In genomic region chr4:120913861-120914260, GRCm38 (mm10) we compare ENCODE assay signal across 23 mouse cellular contexts. TPM values are rescaled to one million over a fixed set of nuclear protein-coding genes. Genes with fewer than 3 reads are reported as not detected.
A peak's percentile ranks its signal among the peaks of the same experiment; 100 is the strongest.
DNase-seq lines count a peak whose midpoint lies in the region; ATAC-seq and TF ChIP-seq lines count a peak whose summit lies in the region.
"Had no signal": no experiment of that assay in that cellular context is flagged by ENCODE, and none has a peak within 500 bp of the region (broad histone marks: within the 10 kb centered on the region; RNA-seq: fewer than 3 reads in every experiment).

No protein-coding gene starts in this region.

- peaks cover 0 to 13% of the 10 kb centered on the region in 2 experiments; a peak in 2 of 4 replicates for H3K36me3 ChIP-seq in MEL (ENCODE audit: control insufficient read depth in 1 of 2, insufficient read depth in 2 of 2, low read length in 2 of 2)
- no peaks in the 10 kb centered on the region for H3K36me3 ChIP-seq in heart, adult 2 months (ENCODE audit: control insufficient read depth, insufficient read depth, low read length)
- no peaks in the 10 kb centered on the region for H3K36me3 ChIP-seq in hindbrain, embryonic 10.5 days
- H3K36me3 ChIP-seq: embryonic facial prominence, embryonic 12.5 days; forebrain, embryonic 15.5 days; heart, embryonic 15.5 days; hindbrain, embryonic 12.5 days had no signal

- intact Hi-C loops in gastrocnemius, adult 2 months (cut with DNase I) = no loop called here
- intact Hi-C loops in heart, adult 2 months (cut with DNase I) = no loop called here

- DNase-seq in 416B (ENCODE audit: low read depth) (peak; percentile 64), A20 (ENCODE audit: low read depth, low spot score) (peak; percentile 49), MEL (ENCODE audit: low read depth, low spot score) (peak; percentile 77)
- no peak for DNase-seq in gastrocnemius, adult 2 months
- DNase-seq in natural killer cell, adult 2 months (ENCODE audit: low spot score in 2 of 2) = no peak
- no peak for DNase-seq in heart, adult 2 months
- no peak for DNase-seq in hindbrain, embryonic 10.5 days (ENCODE audit: low spot score)
- DNase-seq: adrenal gland, postnatal 25 days; cerebellum, adult 18-20 months; cerebellum, adult 9-11 months; gastrocnemius, postnatal 25 days; heart, adult 18-20 months; heart, postnatal 14 days had no signal

- ATAC-seq in megakaryocyte, adult 5-6 weeks (ENCODE audit: poor library complexity, severe bottlenecking) = peak; percentile 56
- ATAC-seq: activated CD4-positive, CD25-positive, alpha-beta regulatory T cell, adult 4 months; forebrain, embryonic 15.5 days; hindbrain, embryonic 16.5 days; inflammation-experienced regulatory T-cells, adult 6 months; intestine, postnatal 0 days; Patski had no signal

- no peak for TF ChIP-seq RAD21 in MEL (IDR thresholded peaks at IDR 0.05; ENCODE audit: low read depth, low read length)

- H3K4me3 ChIP-seq in MEL (ENCODE audit: control insufficient read depth in 1 of 2, insufficient read depth in 1 of 2, low read depth in 2 of 2, low read length in 2 of 2) = peak overlapping the region; percentile 20; a peak in 3 of 4 replicates
- H3K4me3 ChIP-seq in gastrocnemius, adult 2 months = no peak overlapping the region
- no peak overlapping the region for H3K4me3 ChIP-seq in heart, adult 2 months
- H3K4me3 ChIP-seq in hindbrain, embryonic 10.5 days = no peak overlapping the region
- H3K4me3 ChIP-seq: embryonic facial prominence, embryonic 12.5 days; forebrain, embryonic 15.5 days; heart, embryonic 15.5 days; hindbrain, embryonic 12.5 days had no signal

- no peaks in the 10 kb centered on the region for H3K27me3 ChIP-seq in MEL (ENCODE audit: control insufficient read depth in 1 of 2, insufficient read depth in 2 of 2, low read length in 2 of 2)
- H3K27me3 ChIP-seq in heart, adult 2 months (ENCODE audit: control insufficient read depth, insufficient read depth, low read length) = no peaks in the 10 kb centered on the region
- no peaks in the 10 kb centered on the region for H3K27me3 ChIP-seq in hindbrain, embryonic 10.5 days (ENCODE audit: insufficient read depth, poor library complexity, severe bottlenecking)
- H3K27me3 ChIP-seq: embryonic facial prominence, embryonic 12.5 days; forebrain, embryonic 15.5 days; hindbrain, embryonic 12.5 days; Patski had no signal

- TF ChIP-seq POLR2A in MEL (IDR thresholded peaks at IDR 0.05; ENCODE audit: control insufficient read depth in 1 of 2, insufficient read depth in 1 of 2, low read depth in 1 of 2, low read length in 2 of 2, poor library complexity in 1 of 2) = 0 out of 4 replicates have a peak, but pooled peaks of 1 of the 2 experiments have one; percentile 30
- TF ChIP-seq POLR2A in heart, adult 2 months (IDR thresholded peaks at IDR 0.05; ENCODE audit: insufficient read depth, low read depth, low read length) = no peak

- H3K79me2 ChIP-seq in MEL (ENCODE audit: control insufficient read depth, insufficient read depth, low read length, poor library complexity) = no peaks in the 10 kb centered on the region
- H3K79me2 ChIP-seq in heart, adult 2 months (replicated peaks; ENCODE audit: control insufficient read depth, insufficient read depth, low read length) = no peaks in the 10 kb centered on the region

- peak overlapping the region; percentile 55 for H3K27ac ChIP-seq in MEL (ENCODE audit: control insufficient read depth, low read depth, low read length)
- H3K27ac ChIP-seq in gastrocnemius, adult 2 months = no peak overlapping the region
- H3K27ac ChIP-seq in heart, adult 2 months = no peak overlapping the region
- H3K27ac ChIP-seq in hindbrain, embryonic 10.5 days = no peak overlapping the region
- H3K27ac ChIP-seq: embryonic facial prominence, embryonic 12.5 days; forebrain, embryonic 15.5 days; heart, embryonic 15.5 days; hindbrain, embryonic 12.5 days had no signal

- peaks cover 0 to 11% of the 10 kb centered on the region in 2 experiments; a peak in 3 of 4 replicates for H3K4me1 ChIP-seq in MEL (ENCODE audit: control insufficient read depth in 1 of 2, insufficient read depth in 2 of 2, low read length in 2 of 2)
- no peaks in the 10 kb centered on the region; the same call in 1 of the 2 replicates for H3K4me1 ChIP-seq in heart, adult 2 months (ENCODE audit: control insufficient read depth, insufficient read depth, low read length)
- no peaks in the 10 kb centered on the region for H3K4me1 ChIP-seq in hindbrain, embryonic 10.5 days (replicated peaks)
- H3K4me1 ChIP-seq: embryonic facial prominence, embryonic 12.5 days; forebrain, embryonic 15.5 days; heart, embryonic 15.5 days; hindbrain, embryonic 12.5 days had no signal

- WGBS in heart, adult 2 months = 16% methylated on average over 1 of the region's 1 CpGs
- 87% methylated on average over 1 of the region's 1 CpGs for WGBS in hindbrain, embryonic 10.5 days

- H3K9ac ChIP-seq in MEL (ENCODE audit: control insufficient read depth, low read depth, low read length, poor library complexity, severe bottlenecking) = peak overlapping the region; percentile 43
- H3K9ac ChIP-seq in heart, adult 2 months (ENCODE audit: low read depth, low read length) = no peak overlapping the region
- H3K9ac ChIP-seq: embryonic facial prominence, embryonic 12.5 days; forebrain, embryonic 15.5 days; heart, embryonic 15.5 days; hindbrain, embryonic 12.5 days had no signal

- TF ChIP-seq EP300 in MEL (IDR thresholded peaks at IDR 0.05; ENCODE audit: low read depth in 1 of 2, low read length in 2 of 2) = peak; percentile 18 to 40; a peak in 2 of 4 replicates
- no peak for TF ChIP-seq EP300 in heart, adult 2 months (IDR thresholded peaks at IDR 0.05; ENCODE audit: insufficient read depth, low read depth, low read length)

- TF ChIP-seq CTCF in MEL (IDR thresholded peaks at IDR 0.05 in 2 of 3, conservative IDR thresholded peaks at IDR 0.05 in 1 of 3; ENCODE audit: control insufficient read depth in 1 of 3, insufficient read depth in 1 of 3, low read depth in 2 of 3, low read length in 3 of 3, poor library complexity in 1 of 3, severe bottlenecking in 1 of 3) = no peak
- TF ChIP-seq CTCF in gastrocnemius, adult 2 months (IDR thresholded peaks at IDR 0.05) = no peak
- no peak for TF ChIP-seq CTCF in heart, adult 2 months (IDR thresholded peaks at IDR 0.05)

- H3K9me3 ChIP-seq in MEL (replicated peaks; ENCODE audit: insufficient read depth, low read length) = no peaks in the 10 kb centered on the region
- H3K9me3 ChIP-seq in hindbrain, embryonic 10.5 days = no peaks in the 10 kb centered on the region
- H3K9me3 ChIP-seq: embryonic facial prominence, embryonic 12.5 days; forebrain, embryonic 15.5 days; heart, embryonic 15.5 days; hindbrain, embryonic 12.5 days had no signal

TF ChIP-seq in MEL, 35 proteins besides CTCF, POLR2A, EP300 and RAD21 (continues in another document):
- TF ChIP-seq UBTF (IDR thresholded peaks at IDR 0.05; ENCODE audit: borderline replicate concordance, insufficient read depth, low read depth, low read length) (no peak), MAFK (IDR thresholded peaks at IDR 0.05; ENCODE audit: borderline replicate concordance, low read depth, low read length) (no peak), POLR2AphosphoS2 (IDR thresholded peaks at IDR 0.05; ENCODE audit: low read length) (no peak), USF2 (IDR thresholded peaks at IDR 0.05; ENCODE audit: borderline replicate concordance in 1 of 2, insufficient read depth in 1 of 2, low read depth in 1 of 2, low read length in 2 of 2) (no peak), NRF1 (IDR thresholded peaks at IDR 0.05; ENCODE audit: insufficient read depth, low read depth, low read length, poor library complexity, severe bottlenecking) (no peak), MAZ (IDR thresholded peaks at IDR 0.05; ENCODE audit: low read depth, low read length) (no peak), TBP (IDR thresholded peaks at IDR 0.05; ENCODE audit: low read depth, low read length) (0 out of 2 replicates have a peak, but pooled peaks have one; percentile 47), GATA1 (IDR thresholded peaks at IDR 0.05; ENCODE audit: low read depth, low read length) (peak; percentile 75), ZKSCAN1 (IDR thresholded peaks at IDR 0.05; ENCODE audit: low read depth, low read length) (peak; percentile 86), ETS1 (IDR thresholded peaks at IDR 0.05; ENCODE audit: low read depth, low read length) (no peak), SIN3A (IDR thresholded peaks at IDR 0.05; ENCODE audit: low read length) (no peak), JUND (IDR thresholded peaks at IDR 0.05; ENCODE audit: low read depth, low read length) (no peak), MXI1 (IDR thresholded peaks at IDR 0.05; ENCODE audit: low read depth, low read length) (no peak)

RNA-seq across cellular contexts. Expression of gene Exo5, which starts 11.0 kb away (rescaled TPM):
- 17.8 and 18.1 TPM in 2 replicates for total RNA-seq in MEL (2012; rRNA removed)
- polyA plus RNA-seq in MEL (2012; ENCODE audit: insufficient read depth in 1 of 2, insufficient read length in 2 of 2, low read depth in 1 of 2, low replicate concordance in 2 of 2, missing spikeins in 1 of 2) = 10 to 100 TPM in 1 of 2 experiments, not detected in 1; 20.6 TPM
- 8.4 and 13.8 TPM in 2 replicates for total RNA-seq in megakaryocyte, adult 5-6 weeks (2015)
- 13.4 and 20.3 TPM in 2 replicates for total RNA-seq in megakaryocyte, adult 5-6 weeks (2017)
- total RNA-seq in gastrocnemius, adult 2 months (2021) = under 1 TPM; 0.74 to 0.78 TPM
- 1 to 10 TPM; 1.8 to 3.0 TPM for total RNA-seq in heart, adult 2 months (2021)
- polyA plus RNA-seq in heart, adult 2 months (2012; rRNA removed) = 1.6 and 2.3 TPM in 2 replicates
- polyA plus RNA-seq in hindbrain, embryonic 10.5 days (2016; fragmentation: Nextera tagmentation; extraction: Ambion mirVana) = 32.3 and 34.8 TPM in 2 replicates

RNA-seq across cellular contexts. Expression of gene Zfp69, which starts 37.6 kb away (rescaled TPM):
- 1.8 and 2.0 TPM in 2 replicates for total RNA-seq in MEL (2012; rRNA removed)
- 1 to 10 TPM in 1 of 2 experiments, not detected in 1; 4.3 TPM for polyA plus RNA-seq in MEL (2012; ENCODE audit: insufficient read depth in 1 of 2, insufficient read length in 2 of 2, low read depth in 1 of 2, low replicate concordance in 2 of 2, missing spikeins in 1 of 2)
- 1.0 and 2.3 TPM in 2 replicates for total RNA-seq in megakaryocyte, adult 5-6 weeks (2015)
- total RNA-seq in megakaryocyte, adult 5-6 weeks (2017) = 0.85 and 0.92 TPM in 2 replicates
- under 1 TPM; 0.20 to 0.42 TPM for total RNA-seq in gastrocnemius, adult 2 months (2021)
- total RNA-seq in heart, adult 2 months (2021) = 1 to 10 TPM in 1 of 2 experiments, under 1 TPM in 1; 0.82 to 1.1 TPM
- 1.0 and 1.3 TPM in 2 replicates for polyA plus RNA-seq in heart, adult 2 months (2012; rRNA removed)
- polyA plus RNA-seq in hindbrain, embryonic 10.5 days (2016; fragmentation: Nextera tagmentation; extraction: Ambion mirVana) = 9.2 and 9.3 TPM in 2 replicates

RNA-seq across cellular contexts. Expression of gene Rims3, which starts 59.2 kb away (rescaled TPM):
- total RNA-seq in MEL (2012; rRNA removed) = not detected in 2 replicates
- under 1 TPM in 1 of 2 experiments, not detected in 1; 0.07 TPM for polyA plus RNA-seq in MEL (2012; ENCODE audit: insufficient read depth in 1 of 2, insufficient read length in 2 of 2, low read depth in 1 of 2, low replicate concordance in 2 of 2, missing spikeins in 1 of 2)
- total RNA-seq in megakaryocyte, adult 5-6 weeks (2015) = 0.05 and 0.29 TPM in 2 replicates
- total RNA-seq in megakaryocyte, adult 5-6 weeks (2017) = 0.04 and 0.15 TPM in 2 replicates
- under 1 TPM in 1 of 2 experiments, not detected in 1; 0.03 TPM for total RNA-seq in gastrocnemius, adult 2 months (2021)
- under 1 TPM; 0.05 TPM for total RNA-seq in heart, adult 2 months (2021)
- 0.09 and 0.12 TPM in 2 replicates for polyA plus RNA-seq in heart, adult 2 months (2012; rRNA removed)
- polyA plus RNA-seq in hindbrain, embryonic 10.5 days (2016; fragmentation: Nextera tagmentation; extraction: Ambion mirVana) = 3.9 and 5.2 TPM in 2 replicates
- polyA plus RNA-seq: Patski had no signal

Comparison
In these comparisons a context has a peak if more than half of its experiments do, and no peak if none do; other contexts are left out.
1. DNase-seq: peak in 416B (single experiment), A20 (single experiment) and MEL (single experiment); none in gastrocnemius, adult 2 months (single experiment), natural killer cell, adult 2 months (0 of 2), heart, adult 2 months (0 of 2) and hindbrain, embryonic 10.5 days (single experiment).
2. H3K4me3 ChIP-seq: peak in MEL (2 of 2); none in gastrocnemius, adult 2 months (single experiment), heart, adult 2 months (single experiment) and hindbrain, embryonic 10.5 days (single experiment).